Mouse (Mus musculus) layer of hippocampus, postnatal 14 days (tissue): Measurements from ENCODE around the gene Zfp109. TPM values are rescaled to one million over a fixed set of nuclear protein-coding genes. Genes with fewer than 3 reads are reported as not detected.
"Not testable (repeated sequence)": the region's sequence is repeated elsewhere in the genome, so short reads cannot be mapped to it uniquely, and the experiment has no call there.

Experiments
- DNase-seq, 2 experiments: peaks; one replicate each; pipeline ENCODE4 v3.0.0; 2021 to 2022; ENCODE audit warnings: low spot score in 2 of 2, mixed read lengths in 1 of 2
- long read RNA-seq, 2 experiments: library from polyadenylated mRNA; stranded (forward); transcript quantifications; one replicate each; pipeline ENCODE4 v2.0.0; 2021
- total RNA-seq, 2 experiments: library from RNA; stranded (reverse); gene quantifications; 2 replicates each; pipeline ENCODE4 v1.2.3; 2021

Zfp109 gene
- 1 to 10 TPM; 6.3 to 7.4 TPM for total RNA-seq
- long read RNA-seq, experiment 1, result 0 reads
- long read RNA-seq, experiment 2, partial matches to known transcripts, result 0 of 2 reads
- long read RNA-seq, experiment 2, other reads (novel, unspliced or antisense), result 2 of 2 reads

DNA sequence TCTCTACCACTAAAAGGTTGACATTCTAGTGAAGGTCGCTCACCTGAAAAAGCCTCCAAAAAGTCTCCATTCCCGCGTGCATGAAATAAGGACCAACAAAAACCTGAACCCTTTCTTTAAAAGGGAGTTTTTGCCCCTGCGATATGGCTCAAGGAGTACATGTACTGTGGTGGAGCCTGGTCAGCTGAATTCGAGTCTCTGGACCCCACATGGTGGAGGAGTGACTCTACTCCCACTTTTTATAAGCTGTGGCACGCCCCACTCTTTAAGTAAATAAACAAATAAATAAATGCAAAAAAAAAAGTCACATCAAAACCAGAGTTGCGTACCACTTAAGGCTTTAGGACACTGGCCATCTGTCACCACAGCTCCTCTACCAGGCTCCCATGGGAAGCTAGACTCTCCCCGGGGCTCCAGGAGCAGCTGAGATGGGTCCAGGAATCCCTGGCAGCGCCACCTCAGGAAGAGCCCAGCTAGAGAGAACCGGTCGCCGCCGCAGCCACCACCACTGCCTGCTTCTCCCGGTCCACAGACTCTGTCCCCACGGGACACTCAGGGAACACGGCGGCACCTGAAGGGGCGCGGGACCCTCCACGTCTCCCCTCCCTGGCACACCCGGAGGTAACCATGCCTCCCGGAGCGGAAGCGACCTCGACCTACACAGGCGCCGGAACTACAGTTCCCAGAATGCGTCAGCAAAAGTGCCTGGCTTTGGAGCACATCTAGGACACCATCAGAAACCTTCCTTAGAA is at the start of gene Zfp109:
Gene Zfp109, minus strand, starts transcription at position 521 of the 752 bp plus-strand sequence.
- DNase-seq, result peak; percentile 49 to 76

DNA sequence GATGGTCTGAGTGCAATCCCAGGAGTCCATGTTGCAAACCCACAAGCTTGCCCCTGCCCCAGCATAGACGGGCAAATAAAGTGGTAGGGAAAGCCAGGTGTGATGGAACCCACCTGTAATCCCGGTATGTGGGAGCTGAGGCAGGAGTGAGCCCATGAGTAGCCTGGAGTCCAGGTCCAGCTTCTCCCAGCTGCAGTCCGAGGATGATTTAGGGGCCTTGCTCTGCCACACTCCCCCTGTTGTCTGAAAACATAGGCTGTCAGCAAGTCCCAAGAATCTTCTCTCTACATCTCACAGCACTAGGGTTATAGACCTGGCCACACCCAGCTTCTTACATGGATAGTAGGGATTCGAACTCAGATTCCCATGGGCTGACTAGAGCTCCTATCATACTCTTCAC is 49.6 kb upstream of the Zfp109 start:
- no peak for DNase-seq

DNA sequence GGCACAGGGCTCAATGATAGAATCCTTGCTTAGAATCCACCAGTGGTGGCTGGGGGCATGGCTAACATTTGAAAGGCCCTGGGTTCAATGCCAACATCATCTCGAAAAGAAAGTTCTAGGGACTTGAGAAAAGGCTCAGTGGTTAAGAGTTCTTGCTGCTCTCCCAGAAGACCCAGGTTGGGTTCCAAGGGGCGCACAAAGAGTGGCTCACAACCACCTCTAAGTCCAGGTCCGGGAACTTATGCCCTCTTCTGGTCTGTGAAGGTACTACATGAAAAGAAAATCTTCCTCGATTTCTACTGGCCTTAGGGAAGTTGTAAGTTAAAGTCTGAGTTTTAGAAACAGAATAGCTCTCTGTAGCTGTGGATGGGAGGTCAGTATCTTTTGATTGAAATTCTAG is 48.7 kb upstream of the Zfp109 start:
- no peak for DNase-seq

DNA sequence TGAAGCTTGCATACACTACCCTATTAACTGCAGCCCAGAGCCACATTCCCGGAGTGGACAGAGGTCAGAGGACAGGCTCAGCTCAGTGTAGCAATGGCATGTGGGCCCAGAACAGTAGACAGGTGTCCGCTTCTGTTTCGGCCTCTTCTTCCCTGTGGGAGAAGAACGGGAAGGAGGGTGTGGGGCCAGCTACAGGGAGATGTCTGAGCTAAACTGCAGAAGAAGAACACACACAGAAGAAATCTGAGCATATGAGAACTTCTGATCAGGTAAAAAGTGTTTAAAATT is 43.4 kb upstream of the Zfp109 start:
- no peak for DNase-seq

DNA sequence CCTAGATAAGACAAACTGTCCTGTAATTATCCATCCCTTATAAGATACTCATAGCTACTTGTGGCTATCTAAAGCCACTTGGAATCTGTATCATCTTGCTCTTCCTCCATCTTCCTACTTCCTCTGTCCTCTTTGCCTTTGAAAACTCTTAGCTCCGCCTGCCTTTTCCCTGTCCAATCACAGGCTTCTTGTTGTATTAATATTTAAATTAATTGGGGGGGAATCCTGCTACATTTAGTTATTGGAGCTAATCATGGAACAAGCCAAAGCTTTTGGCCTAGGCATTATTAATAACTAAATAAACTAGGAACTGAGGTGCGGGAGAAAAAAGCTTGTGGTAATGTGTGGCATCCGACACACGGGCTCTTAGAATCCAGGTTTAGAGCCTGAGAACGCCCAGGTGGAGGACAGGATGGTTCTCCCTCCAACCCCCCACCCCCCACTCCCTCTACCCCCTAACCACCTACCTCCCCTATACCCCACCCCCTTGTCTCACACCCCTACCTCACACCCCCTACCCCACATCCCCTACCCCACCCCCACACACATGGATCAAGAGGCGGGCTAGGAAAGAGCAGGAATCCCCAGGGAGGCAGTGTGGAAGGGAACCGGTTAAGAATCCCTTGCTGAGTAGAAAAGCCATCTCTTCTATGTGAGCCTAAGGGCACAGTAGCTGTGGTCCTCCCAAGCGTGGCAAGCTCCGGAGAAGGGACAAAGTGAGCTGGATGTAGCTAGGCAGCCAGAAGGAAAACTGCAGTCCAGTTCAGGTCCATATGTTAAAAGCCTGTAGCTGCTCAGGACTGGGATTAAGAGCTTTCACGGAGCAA is 42.9 kb upstream of the Zfp109 start:
- DNase-seq, result no peak

DNA sequence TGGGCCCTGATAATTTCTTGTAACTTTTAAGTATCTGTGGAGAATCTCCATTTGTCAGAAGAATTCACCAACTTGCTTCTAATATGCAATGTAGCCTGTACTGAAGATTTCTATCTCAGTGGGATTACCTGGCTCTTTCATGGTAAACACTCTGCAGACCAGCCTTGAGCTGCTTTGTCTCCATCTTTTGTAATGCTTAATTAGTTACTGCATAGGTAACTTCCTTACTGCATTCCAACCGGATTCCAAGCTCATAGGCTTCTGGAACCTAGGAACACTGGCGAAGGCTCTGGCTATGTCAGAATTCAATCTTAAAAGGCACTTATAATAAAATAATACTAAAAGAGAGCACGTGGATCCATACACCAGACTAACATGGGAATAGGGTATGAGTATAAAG is 41.4 kb upstream of the Zfp109 start:
- DNase-seq, result not testable (repeated sequence)

DNA sequence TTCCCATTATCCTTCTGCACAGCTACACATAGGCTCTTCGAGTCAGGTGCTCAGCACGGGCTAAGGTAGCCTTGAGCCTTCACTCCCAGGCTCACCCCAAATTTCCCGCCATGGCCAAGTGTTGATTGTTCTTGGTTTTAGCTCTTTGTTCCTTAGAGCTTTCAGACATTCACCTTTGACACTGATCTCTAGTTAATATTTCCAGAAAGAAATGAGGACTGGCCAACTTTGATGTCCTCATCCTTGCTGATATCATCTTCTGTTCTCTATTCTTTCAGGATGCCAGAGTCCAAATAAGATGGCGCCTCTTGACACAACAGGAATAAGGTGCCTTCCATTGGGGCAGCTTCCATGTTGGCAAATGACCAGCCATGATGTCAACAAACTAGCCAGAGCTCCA is 37.1 kb upstream of the Zfp109 start:
- DNase-seq, result no peak

DNA sequence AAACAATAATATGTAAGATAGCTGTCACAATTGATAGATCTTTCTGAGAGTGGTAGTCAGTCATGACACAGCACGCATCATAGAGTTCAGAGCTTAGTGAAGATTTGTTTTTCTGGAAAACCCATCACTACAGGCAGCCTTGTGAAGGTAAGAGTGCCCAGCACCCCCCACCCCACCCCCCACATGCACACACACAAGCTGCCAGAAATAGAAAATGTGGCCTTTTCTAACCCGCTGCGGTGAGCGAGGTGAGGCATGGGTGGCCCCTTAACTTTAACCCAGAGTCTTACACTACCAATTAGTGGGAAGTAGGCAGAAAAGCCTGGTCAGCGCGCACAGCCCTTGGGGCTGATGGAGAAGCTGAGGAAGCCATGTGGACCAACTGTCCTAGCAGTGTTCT is 33.8 kb upstream of the Zfp109 start:
- no peak for DNase-seq

DNA sequence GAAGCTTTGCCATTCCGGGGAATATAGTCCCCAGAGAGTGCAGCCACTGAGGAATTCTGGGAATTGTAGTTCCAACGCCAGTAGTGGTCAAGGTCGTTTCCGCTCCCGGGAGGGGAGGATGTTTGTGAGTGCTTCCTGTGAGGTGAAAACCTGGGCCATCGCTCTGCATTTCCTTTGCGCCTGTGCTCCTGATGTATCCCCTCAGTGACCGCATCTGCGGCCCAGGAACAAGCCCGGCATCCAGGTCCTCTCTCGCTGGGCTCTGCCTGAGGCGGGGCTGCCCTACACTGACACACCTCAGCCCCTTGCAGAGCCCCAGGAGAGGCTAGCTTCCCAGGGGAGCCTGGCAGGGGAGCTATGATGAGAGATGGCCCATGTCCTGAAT is 32.9 kb upstream of the Zfp109 start, which contains the start of gene Zfp93:
Gene Zfp93, plus strand, starts transcription at position 133 of the 385 bp plus-strand sequence.
- DNase-seq, result peak; percentile 72 to 90

DNA sequence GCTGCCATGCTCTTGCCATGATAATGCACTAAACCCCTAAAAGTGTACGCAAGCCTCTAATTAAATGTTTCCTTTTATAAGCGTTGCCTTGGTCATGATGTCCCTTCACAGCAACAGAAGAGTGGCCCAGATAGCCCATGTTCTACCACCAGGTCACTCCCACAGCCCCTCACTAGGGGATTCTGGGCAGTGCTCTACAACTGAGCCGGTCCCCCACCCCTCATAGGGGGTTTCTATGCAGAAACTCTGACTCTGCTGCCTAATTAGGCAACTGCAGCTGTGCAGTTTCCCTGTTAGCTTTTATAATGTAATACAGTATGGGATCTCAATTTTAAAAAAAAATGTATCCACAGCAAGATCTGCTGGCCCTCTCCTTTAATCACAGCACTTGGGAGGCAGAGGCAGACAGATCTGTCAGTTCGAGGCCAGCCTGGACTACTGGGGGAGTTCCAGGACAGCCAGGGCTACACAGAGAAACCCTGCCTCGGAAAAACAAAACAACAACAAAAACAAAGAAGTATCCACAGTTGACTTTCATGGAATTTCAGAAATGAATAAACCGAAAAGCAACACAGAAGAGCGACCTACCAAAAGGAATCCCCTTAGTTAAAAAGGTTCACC is 32.4 kb upstream of the Zfp109 start:
- DNase-seq, result no peak

DNA sequence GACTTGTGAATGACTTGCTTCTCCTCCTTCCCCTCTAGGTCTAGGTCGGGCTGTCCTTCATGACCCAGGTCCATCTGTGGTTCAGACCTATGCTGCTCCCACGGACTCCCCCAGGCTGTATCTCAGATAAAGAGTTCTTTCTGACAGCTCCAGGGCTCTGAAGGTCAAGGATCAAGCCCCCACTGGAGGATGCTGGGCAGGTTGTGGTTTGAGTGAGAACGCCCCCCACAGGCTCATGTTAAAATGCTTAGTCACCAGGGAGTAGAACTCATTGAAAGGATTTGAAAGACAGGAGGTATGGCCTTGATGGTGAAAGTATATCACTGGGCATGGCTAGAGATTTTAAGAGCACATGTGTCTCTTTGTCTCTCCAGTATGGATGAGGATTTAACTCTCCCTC is 31.9 kb upstream of the Zfp109 start:
- no peak for DNase-seq

DNA sequence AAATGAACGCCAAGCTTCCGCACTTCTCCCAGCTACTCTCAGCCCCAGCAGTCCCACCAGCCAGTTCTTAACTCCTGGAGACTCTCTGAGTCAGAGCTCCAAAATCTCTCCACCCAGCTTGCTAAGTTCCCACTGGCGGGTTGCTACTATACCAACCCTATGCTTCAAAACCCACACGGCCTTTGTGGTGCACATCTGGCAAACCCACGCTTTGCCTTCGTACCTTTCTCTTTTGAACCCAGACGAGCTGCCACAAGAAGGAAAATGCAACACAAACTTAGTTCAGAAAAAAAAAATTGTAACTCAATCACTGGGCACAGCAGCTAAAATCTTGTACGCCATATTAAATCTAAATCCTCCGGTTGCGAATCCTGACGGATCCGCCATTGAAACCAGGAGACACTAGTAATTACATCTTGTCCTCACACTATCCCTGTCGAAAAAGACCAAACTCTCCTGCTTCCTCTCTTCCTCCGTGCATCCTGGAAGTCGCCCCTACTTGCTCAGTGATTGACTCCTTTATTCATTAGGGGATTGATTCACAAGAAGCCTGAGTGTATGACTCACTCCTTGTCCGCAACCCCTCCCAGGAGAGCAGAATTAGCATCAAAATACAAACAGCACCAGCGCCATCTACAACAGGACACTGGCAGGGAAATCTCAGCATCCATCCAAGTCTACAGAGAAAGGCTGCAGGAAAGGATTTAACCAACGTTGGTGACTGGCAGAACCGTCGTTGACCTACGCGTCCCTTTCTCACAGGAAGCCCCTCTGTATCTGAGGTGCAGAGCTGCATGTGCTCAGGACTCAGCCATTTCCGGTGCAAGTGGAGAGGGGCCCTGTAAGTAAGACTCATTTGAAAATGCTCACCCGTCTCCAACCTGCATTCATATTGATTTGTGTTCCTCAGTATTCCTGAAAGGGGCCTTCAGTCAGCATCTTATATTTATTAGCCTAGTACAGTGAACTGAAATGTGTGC is 31.1 kb upstream of the Zfp109 start:
- no peak for DNase-seq

DNA sequence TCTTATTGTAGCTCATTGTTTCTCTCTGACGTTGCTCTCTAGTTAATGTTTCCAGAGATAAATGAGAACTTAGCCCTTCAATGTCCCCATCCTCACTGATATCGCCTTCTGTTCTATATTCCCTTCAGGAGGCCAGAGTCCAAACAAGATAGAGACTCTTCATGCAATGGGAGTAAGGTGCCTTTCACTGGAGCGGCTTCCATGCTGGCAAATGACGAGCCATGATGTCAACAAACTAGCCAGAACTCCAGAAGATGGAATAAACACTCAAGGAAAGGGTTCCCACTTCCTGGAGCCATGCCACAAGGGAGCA is 22.6 kb upstream of the Zfp109 start:
- DNase-seq, result no peak

DNA sequence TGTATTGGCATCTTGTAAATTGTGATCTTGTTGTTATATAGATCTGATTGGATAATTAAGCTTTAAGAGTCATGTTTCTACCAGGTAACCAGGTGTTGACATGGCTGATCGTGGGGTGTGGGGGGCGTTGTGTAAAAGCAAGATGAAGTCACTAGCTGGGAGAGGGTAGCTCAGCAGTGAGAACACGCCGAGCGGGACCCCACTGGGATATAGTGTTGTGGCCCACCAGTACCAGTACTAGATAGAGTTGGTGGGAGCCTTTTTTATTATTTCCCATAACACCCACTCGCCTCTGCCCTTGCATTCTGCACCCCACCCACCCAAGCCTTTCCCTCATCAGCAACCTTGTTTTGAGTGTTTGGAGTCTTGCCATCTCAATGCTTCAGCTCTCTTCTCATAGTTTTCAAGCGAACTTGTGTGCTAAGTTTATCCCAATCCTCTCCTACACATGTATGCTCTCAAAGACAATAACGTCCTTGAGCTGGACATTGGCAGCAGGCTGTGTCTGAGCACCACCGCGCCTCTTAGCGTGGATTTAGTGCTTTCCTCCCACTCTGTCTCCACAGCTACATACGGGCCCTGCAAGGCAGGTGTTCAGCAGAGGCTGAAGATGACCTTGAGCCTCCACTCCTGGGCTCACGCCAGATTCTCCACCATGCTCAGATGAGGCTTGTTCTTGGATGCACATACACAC is 22.1 kb upstream of the Zfp109 start:
- DNase-seq, result no peak

DNA sequence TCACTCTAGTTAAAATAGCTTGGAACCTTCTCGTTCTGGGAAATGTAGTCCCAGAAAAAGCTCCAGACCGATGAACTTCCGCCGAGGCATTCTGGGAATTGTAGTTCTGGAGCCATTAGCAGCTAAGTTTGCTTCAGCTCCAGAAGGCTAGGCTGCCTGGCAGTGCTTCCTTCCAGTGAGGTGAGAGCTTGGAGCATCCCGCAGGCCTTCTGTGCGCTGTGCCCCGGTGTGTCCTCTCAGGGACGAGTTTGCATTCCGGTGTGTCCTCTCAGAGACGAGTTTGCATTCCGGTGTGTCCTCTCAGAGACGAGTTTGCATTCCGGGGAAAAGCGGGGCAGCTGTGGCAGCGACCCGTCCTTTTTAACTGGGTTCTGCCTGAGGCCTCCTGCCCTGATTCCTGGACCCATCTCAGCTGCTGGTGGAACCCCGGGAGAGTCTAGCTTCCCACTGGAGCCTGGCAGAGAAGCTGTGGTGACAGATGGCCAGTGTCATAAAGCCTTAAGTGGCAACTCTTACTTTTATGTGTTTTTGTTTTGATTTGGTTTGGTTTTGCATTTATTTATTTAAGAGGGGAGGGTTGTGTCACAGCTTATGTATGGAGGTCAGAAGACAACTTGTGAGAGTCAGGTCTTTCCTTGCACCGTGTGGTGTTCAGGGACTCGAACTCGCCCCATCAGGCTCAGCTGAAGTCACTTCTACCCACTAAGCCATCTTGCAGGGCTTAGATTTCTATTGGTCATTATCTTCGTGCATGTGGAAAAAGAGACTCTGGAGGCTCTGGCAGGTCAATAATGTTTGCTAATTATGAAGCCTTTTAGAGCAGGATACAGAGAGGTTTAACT is 17.5 kb upstream of the Zfp109 start, which contains the start of gene Zfp108:
Gene Zfp108, plus strand, starts transcription at position 162 of the 842 bp plus-strand sequence.
- DNase-seq, result peak; percentile 81 to 94

DNA sequence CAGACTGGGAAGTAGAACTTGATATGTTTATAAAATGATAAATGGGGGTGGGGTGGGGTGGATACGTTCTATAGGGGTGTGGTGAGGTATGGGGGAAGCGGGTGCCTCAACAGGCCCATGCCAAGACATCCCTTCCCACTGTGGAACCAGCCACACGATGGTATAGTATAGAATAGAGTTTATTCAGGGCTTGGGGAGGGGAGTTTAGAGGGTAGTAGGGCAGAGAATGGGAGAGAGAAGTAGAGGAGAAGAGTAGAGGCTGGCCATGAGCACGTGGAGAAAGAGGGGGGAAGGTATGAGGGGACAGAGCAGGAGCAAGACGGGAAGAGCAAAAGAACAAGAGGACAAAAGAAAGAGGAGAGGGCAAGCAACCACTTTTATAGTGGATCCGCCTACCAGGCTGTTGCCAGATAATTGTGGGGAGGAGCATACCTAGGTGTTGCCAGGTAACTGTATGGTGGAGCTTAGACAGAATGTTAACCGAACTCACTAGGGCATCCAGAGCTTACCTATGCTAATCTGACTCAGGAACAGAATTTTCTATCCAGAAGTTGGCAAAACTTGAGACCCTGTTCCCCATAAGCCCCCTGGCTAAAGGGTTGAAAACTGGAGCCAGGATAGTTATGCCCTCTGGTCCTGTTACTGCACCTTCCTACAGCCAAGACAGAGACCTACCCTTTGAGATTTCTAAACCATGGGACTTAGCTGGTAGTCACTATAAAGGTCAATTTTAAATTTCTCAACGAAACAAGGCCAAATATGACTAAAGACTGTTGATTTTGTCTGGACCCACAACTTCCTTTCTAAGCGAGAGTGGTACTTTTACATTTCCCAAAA is 16.6 kb upstream of the Zfp109 start:
- no peak for DNase-seq

DNA sequence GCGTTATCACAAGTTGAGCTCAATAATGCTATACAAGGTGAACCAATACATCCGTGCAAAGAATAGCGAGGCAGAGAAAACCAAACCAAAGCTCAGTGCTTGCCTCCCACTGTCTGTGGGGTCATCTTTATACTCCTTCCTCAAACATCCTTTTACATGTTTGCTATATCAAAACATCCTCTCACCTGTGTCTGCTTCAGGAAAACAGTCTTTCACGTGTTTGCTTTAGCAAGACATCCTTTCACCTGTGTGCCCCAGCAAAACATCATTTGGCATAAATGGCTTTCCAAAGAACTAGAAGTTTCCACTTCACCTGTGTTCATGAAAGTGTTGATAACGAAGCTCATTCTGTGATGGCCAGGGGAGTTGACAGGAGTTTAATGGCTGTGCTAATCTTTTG is 26.0 kb downstream of the Zfp109 start, which contains the start of gene Zfp111:
Gene Zfp111, minus strand, starts transcription at position 101 of the 400 bp plus-strand sequence.
- DNase-seq, result no peak

DNA sequence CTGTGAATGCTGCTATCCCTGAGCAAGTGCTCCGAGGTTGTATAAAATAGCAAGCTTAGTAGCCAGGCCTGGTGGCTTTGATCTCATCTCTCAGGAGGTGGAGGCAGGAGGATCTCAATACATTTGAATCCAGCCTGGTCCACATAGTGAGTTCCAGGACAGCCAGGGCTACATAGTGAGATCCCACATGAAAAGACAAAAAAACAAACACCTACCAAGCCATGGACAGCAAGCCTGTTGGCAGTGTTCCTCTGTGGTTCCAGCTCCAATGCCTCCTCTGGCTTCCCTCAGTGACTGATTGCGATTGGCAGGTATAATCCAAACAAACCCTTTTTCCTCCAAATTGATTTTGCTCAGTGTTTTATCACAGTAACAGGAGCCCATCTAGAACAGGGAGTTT is 27.1 kb downstream of the Zfp109 start:
- DNase-seq, result no peak
